Mouse (Mus musculus) ES-E14 (cell line): ENCODE measurements around the gene Akt1s1. TPM values are rescaled to one million over a fixed set of nuclear protein-coding genes. Genes with fewer than 3 reads are reported as not detected.
"Not testable (repeated sequence)": the region's sequence is repeated elsewhere in the genome, so short reads cannot be mapped to it uniquely, and the experiment has no call there.

Experiments
- DNase-seq: peaks from one replicate; pipeline ENCODE4 v3.0.0-alpha.2; 2013; ENCODE audit warnings: low read depth, low spot score
- H3K27ac ChIP-seq: 2 replicates; pipeline ENCODE4 v1.5.1; 2012; ENCODE audit warnings: low read depth, mild to moderate bottlenecking, low read length, moderate library complexity, mixed read lengths; ENCODE audit not compliant: poor library complexity, insufficient read depth, severe bottlenecking
- H3K36me3 ChIP-seq: 2 replicates; pipeline ENCODE4 v1.6.1; 2012; ENCODE audit warnings: mild to moderate bottlenecking, low read length, moderate library complexity, mixed read lengths; ENCODE audit not compliant: control insufficient read depth, poor library complexity, insufficient read depth, severe bottlenecking
- H3K4me1 ChIP-seq, 2 experiments: fragments of 150-350 bp in 1 of 2; sonication (generic) in 1 of 2; 2 replicates each; pipeline ENCODE4 v1.6.1; 2012; ENCODE audit warnings: low read length in 2 of 2, mild to moderate bottlenecking in 1 of 2, mixed read lengths in 1 of 2; ENCODE audit not compliant: control insufficient read depth in 2 of 2, insufficient read depth in 2 of 2, poor library complexity in 1 of 2
- H3K4me3 ChIP-seq, 2 experiments: fragments of 150-350 bp in 1 of 2; sonication (generic) in 1 of 2; 2 replicates each; pipeline ENCODE4 v1.5.1; 2012; ENCODE audit warnings: low read length in 2 of 2, low read depth in 1 of 2, mild to moderate bottlenecking in 1 of 2, mixed read lengths in 1 of 2; ENCODE audit not compliant: insufficient read depth in 1 of 2, poor library complexity in 1 of 2, severe bottlenecking in 1 of 2
- H3K9ac ChIP-seq: 2 replicates; pipeline ENCODE4 v1.6.1; 2012; ENCODE audit warnings: low read depth, mild to moderate bottlenecking, low read length, mixed read lengths; ENCODE audit not compliant: poor library complexity, insufficient read depth, severe bottlenecking
- H3K9me3 ChIP-seq: fragments of 150-350 bp; sonication (generic); 2 replicates; pipeline ENCODE4 v1.6.1; 2012; ENCODE audit warnings: low read depth, mild to moderate bottlenecking, low read length; ENCODE audit not compliant: control insufficient read depth, insufficient read depth
- CHD2 ChIP-seq: IDR thresholded peaks from 2 replicates; pipeline ENCODE4 v1.6.1; 2014; ENCODE audit warnings: mild to moderate bottlenecking, low read depth, low read length, inconsistent platforms
- HCFC1 ChIP-seq: IDR thresholded peaks from 2 replicates; pipeline ENCODE4 v1.6.1; 2012; ENCODE audit warnings: low read length, inconsistent platforms, borderline replicate concordance; ENCODE audit not compliant: insufficient read depth
- MAFK ChIP-seq: IDR thresholded peaks from 2 replicates; pipeline ENCODE4 v1.6.1; 2014; ENCODE audit warnings: mild to moderate bottlenecking, low read depth, low read length, inconsistent platforms; ENCODE audit not compliant: insufficient read depth
- ZC3H11A ChIP-seq: IDR thresholded peaks from 2 replicates; pipeline ENCODE4 v1.6.1; 2012; ENCODE audit warnings: low read depth, mild to moderate bottlenecking, inconsistent platforms, low read length, borderline replicate concordance
- ZNF384 ChIP-seq: IDR thresholded peaks from 2 replicates; pipeline ENCODE4 v1.6.1; 2012; ENCODE audit warnings: low read depth, low read length, inconsistent platforms
- in situ Hi-C, 2 experiments: fragments of 600-800 bp; cut with MboI; formaldehyde crosslinking; loops; one replicate each; pipeline ENCODE4 v1.15.1; 2025; ENCODE audit warnings: low sequenced_read_pairs in 2 of 2, inconsistent platforms in 1 of 2; ENCODE audit not compliant: unreplicated experiment in 2 of 2
- total RNA-seq: library from RNA; depleted of rRNA; stranded (reverse); fragments of 300-350 nt; gene quantifications from 2 replicates; pipeline ENCODE4 v1.2.3, GENCODE M21; 2012

Akt1s1 gene
- total RNA-seq, 1 experiment, result 33.8 TPM

- peak within 1 kb of the TSS; percentile 76 to 97 for H3K4me3 ChIP-seq
- peaks cover 0 to 18% of the 10 kb centered on the region in 2 experiments; a peak in 2 of 4 replicates for H3K4me1 ChIP-seq
- peaks cover 10% of the 10 kb centered on the region; the same call in 1 of the 2 replicates for H3K36me3 ChIP-seq
- TF ChIP-seq HCFC1 (peak; percentile 89), MAFK (no peak)
- peak within 1 kb of the TSS; percentile 91 for H3K27ac ChIP-seq
- in situ Hi-C loops, result no loop called here
- H3K9me3 ChIP-seq, result no peaks in the 10 kb centered on the region
- peak within 1 kb of the TSS; percentile 94 for H3K9ac ChIP-seq
- peak; percentile 92 for DNase-seq
Measured at GRCm38 (mm10) chr7:44869697-44870528, 21.1 kb downstream of the Akt1s1 start, which contains the start of gene Ptov1. TSS of gene Ptov1 (minus strand) at chr7:44869788.

GRCm38 (mm10) chr7:44870614-44871013 lies 21.8 kb downstream of the Akt1s1 start:
- no peak for TF ChIP-seq CHD2
- no peak for TF ChIP-seq ZNF384
- TF ChIP-seq MAFK, result no peak
- no peak for TF ChIP-seq ZC3H11A
- TF ChIP-seq HCFC1, result no peak
- in situ Hi-C loops, result no loop called here
- Histone ChIP-seq H3K27ac (no peak overlapping the region), H3K4me1 (peaks cover 0 to 18% of the 10 kb centered on the region in 2 experiments; a peak in 2 of 4 replicates), H3K4me3 (0 out of 4 replicates have a peak overlapping the region, but pooled peaks of 1 of the 2 experiments have one; percentile 0), H3K9me3 (no peaks in the 10 kb centered on the region), H3K9ac (no peak overlapping the region), H3K36me3 (peaks cover 4% of the 10 kb centered on the region; the same call in 1 of the 2 replicates)
- DNase-seq, result no peak

GRCm38 (mm10) chr7:44871181-44871580 lies 22.4 kb downstream of the Akt1s1 start:
- DNase-seq, result no peak
- Histone ChIP-seq H3K36me3 (peaks cover 2% of the 10 kb centered on the region; the same call in 1 of the 2 replicates), H3K9ac (no peak overlapping the region), H3K4me1 (peaks cover 0 to 17% of the 10 kb centered on the region in 2 experiments; a peak in 2 of 4 replicates), H3K27ac (no peak overlapping the region), H3K9me3 (no peaks in the 10 kb centered on the region), H3K4me3 (no peak overlapping the region)
- TF ChIP-seq MAFK (no peak), CHD2 (no peak), ZC3H11A (no peak), ZNF384 (no peak), HCFC1 (no peak)
- in situ Hi-C loops, result no loop called here

- H3K9ac ChIP-seq, DNase-seq, H3K27ac ChIP-seq, H3K4me3 ChIP-seq, H3K9me3 ChIP-seq, in situ Hi-C loops, H3K36me3 ChIP-seq: not testable (repeated sequence)
- H3K4me1 ChIP-seq, result peaks cover 0 to 11% of the 10 kb centered on the region in 2 experiments; a peak in 2 of 4 replicates
Measured at GRCm38 (mm10) chr7:44871774-44872173, 23.0 kb downstream of the Akt1s1 start.
